Mouse (Mus musculus) heart, postnatal 0 days (tissue): ENCODE measurements around the gene Gsto1.

Experiments
- CTCF ChIP-seq: IDR thresholded peaks from 2 replicates; pipeline ENCODE4 v1.5.1; 2016; ENCODE audit warnings: antibody characterized with exemption, control low read depth, low read depth
- EP300 ChIP-seq: IDR thresholded peaks from 2 replicates; pipeline ENCODE4 v1.6.1; 2016; ENCODE audit warnings: antibody characterized with exemption, low read depth

GRCm38 (mm10) chr19:47886617-47887016 lies 31.8 kb downstream of the Gsto1 start:
- TF ChIP-seq EP300: no peak
- TF ChIP-seq CTCF: no peak
